Mouse (Mus musculus) ES-E14 (cell line): Measurements from ENCODE around the gene Pard3b. TPM values are rescaled to one million over a fixed set of nuclear protein-coding genes. Genes with fewer than 3 reads are reported as not detected.

Experiments used
- DNase-seq: peaks from one replicate; pipeline ENCODE4 v3.0.0-alpha.2; 2013; ENCODE audit warnings: low read depth, low spot score
- H3K27ac ChIP-seq: 2 replicates; pipeline ENCODE4 v1.5.1; 2012; ENCODE audit warnings: low read depth, mild to moderate bottlenecking, low read length, moderate library complexity, mixed read lengths; ENCODE audit not compliant: poor library complexity, insufficient read depth, severe bottlenecking
- H3K36me3 ChIP-seq: 2 replicates; pipeline ENCODE4 v1.6.1; 2012; ENCODE audit warnings: mild to moderate bottlenecking, low read length, moderate library complexity, mixed read lengths; ENCODE audit not compliant: control insufficient read depth, poor library complexity, insufficient read depth, severe bottlenecking
- H3K4me1 ChIP-seq, 2 experiments: fragments of 150-350 bp in 1 of 2; sonication (generic) in 1 of 2; 2 replicates each; pipeline ENCODE4 v1.6.1; 2012; ENCODE audit warnings: low read length in 2 of 2, mild to moderate bottlenecking in 1 of 2, mixed read lengths in 1 of 2; ENCODE audit not compliant: control insufficient read depth in 2 of 2, insufficient read depth in 2 of 2, poor library complexity in 1 of 2
- H3K4me3 ChIP-seq, 2 experiments: fragments of 150-350 bp in 1 of 2; sonication (generic) in 1 of 2; 2 replicates each; pipeline ENCODE4 v1.5.1; 2012; ENCODE audit warnings: low read length in 2 of 2, low read depth in 1 of 2, mild to moderate bottlenecking in 1 of 2, mixed read lengths in 1 of 2; ENCODE audit not compliant: insufficient read depth in 1 of 2, poor library complexity in 1 of 2, severe bottlenecking in 1 of 2
- H3K9ac ChIP-seq: 2 replicates; pipeline ENCODE4 v1.6.1; 2012; ENCODE audit warnings: low read depth, mild to moderate bottlenecking, low read length, mixed read lengths; ENCODE audit not compliant: poor library complexity, insufficient read depth, severe bottlenecking
- H3K9me3 ChIP-seq: fragments of 150-350 bp; sonication (generic); 2 replicates; pipeline ENCODE4 v1.6.1; 2012; ENCODE audit warnings: low read depth, mild to moderate bottlenecking, low read length; ENCODE audit not compliant: control insufficient read depth, insufficient read depth
- CHD2 ChIP-seq: IDR thresholded peaks from 2 replicates; pipeline ENCODE4 v1.6.1; 2014; ENCODE audit warnings: mild to moderate bottlenecking, low read depth, low read length, inconsistent platforms
- HCFC1 ChIP-seq: IDR thresholded peaks from 2 replicates; pipeline ENCODE4 v1.6.1; 2012; ENCODE audit warnings: low read length, inconsistent platforms, borderline replicate concordance; ENCODE audit not compliant: insufficient read depth
- MAFK ChIP-seq: IDR thresholded peaks from 2 replicates; pipeline ENCODE4 v1.6.1; 2014; ENCODE audit warnings: mild to moderate bottlenecking, low read depth, low read length, inconsistent platforms; ENCODE audit not compliant: insufficient read depth
- ZC3H11A ChIP-seq: IDR thresholded peaks from 2 replicates; pipeline ENCODE4 v1.6.1; 2012; ENCODE audit warnings: low read depth, mild to moderate bottlenecking, inconsistent platforms, low read length, borderline replicate concordance
- ZNF384 ChIP-seq: IDR thresholded peaks from 2 replicates; pipeline ENCODE4 v1.6.1; 2012; ENCODE audit warnings: low read depth, low read length, inconsistent platforms
- in situ Hi-C, 2 experiments: fragments of 600-800 bp; cut with MboI; formaldehyde crosslinking; loops; one replicate each; pipeline ENCODE4 v1.15.1; 2025; ENCODE audit warnings: low sequenced_read_pairs in 2 of 2, inconsistent platforms in 1 of 2; ENCODE audit not compliant: unreplicated experiment in 2 of 2
- total RNA-seq: library from RNA; depleted of rRNA; stranded (reverse); fragments of 300-350 nt; gene quantifications from 2 replicates; pipeline ENCODE4 v1.2.3, GENCODE M21; 2012

The Pard3b gene
- total RNA-seq, 1 experiment: 0.49 TPM

GRCm38 (mm10) chr1:61651454-61652271 lies 13.0 kb downstream of the Pard3b start:
- H3K4me1 ChIP-seq: no peaks in the 10 kb centered on the region
- no peaks in the 10 kb centered on the region for H3K36me3 ChIP-seq
- H3K27ac ChIP-seq: no peak overlapping the region
- H3K9ac ChIP-seq: no peak overlapping the region
- no peak overlapping the region for H3K4me3 ChIP-seq
- no peak for TF ChIP-seq ZNF384
- in situ Hi-C loops: no loop called here
- no peak for DNase-seq
- no peaks in the 10 kb centered on the region for H3K9me3 ChIP-seq

GRCm38 (mm10) chr1:61657760-61658159 lies 19.1 kb downstream of the Pard3b start:
- in situ Hi-C loops: no loop called here

GRCm38 (mm10) chr1:61659931-61660330 lies 21.3 kb downstream of the Pard3b start:
- Histone ChIP-seq H3K27ac (no peak overlapping the region), H3K9ac (no peak overlapping the region), H3K4me3 (no peak overlapping the region), H3K9me3 (no peaks in the 10 kb centered on the region), H3K4me1 (no peaks in the 10 kb centered on the region), H3K36me3 (no peaks in the 10 kb centered on the region)
- DNase-seq: no peak
- TF ChIP-seq ZC3H11A (no peak), ZNF384 (no peak), MAFK (no peak), HCFC1 (no peak), CHD2 (no peak)
- in situ Hi-C loops: no loop called here

More at GRCm38 (mm10) chr1:61657760-61658159, 19.1 kb downstream of the Pard3b start:
- Histone ChIP-seq H3K9ac (no peak overlapping the region), H3K27ac (no peak overlapping the region), H3K9me3 (no peaks in the 10 kb centered on the region), H3K4me1 (no peaks in the 10 kb centered on the region), H3K4me3 (no peak overlapping the region), H3K36me3 (no peaks in the 10 kb centered on the region)
- TF ChIP-seq HCFC1 (no peak), MAFK (no peak), ZNF384 (no peak), CHD2 (no peak), ZC3H11A (no peak)
- DNase-seq: no peak

- no peak overlapping the region for H3K27ac ChIP-seq
- H3K9me3 ChIP-seq: no peaks in the 10 kb centered on the region
- in situ Hi-C loops: no loop called here
- TF ChIP-seq ZNF384 (no peak), HCFC1 (no peak), CHD2 (no peak), ZC3H11A (no peak), MAFK (no peak)
- no peaks in the 10 kb centered on the region for H3K36me3 ChIP-seq
- H3K9ac ChIP-seq: no peak overlapping the region
- H3K4me3 ChIP-seq: no peak overlapping the region
- DNase-seq: no peak
- H3K4me1 ChIP-seq: no peaks in the 10 kb centered on the region
Observed at GRCm38 (mm10) chr1:61685221-61685814, 46.7 kb downstream of the Pard3b start.
